Mouse (Mus musculus): ENCODE measurements around the gene Pds5a. TPM values are rescaled to one million over a fixed set of nuclear protein-coding genes. Genes with fewer than 3 reads are reported as not detected.

Pds5a gene
- 45.0 TPM for polyA plus RNA-seq (2017; shearing (Covaris generic))

DNA sequence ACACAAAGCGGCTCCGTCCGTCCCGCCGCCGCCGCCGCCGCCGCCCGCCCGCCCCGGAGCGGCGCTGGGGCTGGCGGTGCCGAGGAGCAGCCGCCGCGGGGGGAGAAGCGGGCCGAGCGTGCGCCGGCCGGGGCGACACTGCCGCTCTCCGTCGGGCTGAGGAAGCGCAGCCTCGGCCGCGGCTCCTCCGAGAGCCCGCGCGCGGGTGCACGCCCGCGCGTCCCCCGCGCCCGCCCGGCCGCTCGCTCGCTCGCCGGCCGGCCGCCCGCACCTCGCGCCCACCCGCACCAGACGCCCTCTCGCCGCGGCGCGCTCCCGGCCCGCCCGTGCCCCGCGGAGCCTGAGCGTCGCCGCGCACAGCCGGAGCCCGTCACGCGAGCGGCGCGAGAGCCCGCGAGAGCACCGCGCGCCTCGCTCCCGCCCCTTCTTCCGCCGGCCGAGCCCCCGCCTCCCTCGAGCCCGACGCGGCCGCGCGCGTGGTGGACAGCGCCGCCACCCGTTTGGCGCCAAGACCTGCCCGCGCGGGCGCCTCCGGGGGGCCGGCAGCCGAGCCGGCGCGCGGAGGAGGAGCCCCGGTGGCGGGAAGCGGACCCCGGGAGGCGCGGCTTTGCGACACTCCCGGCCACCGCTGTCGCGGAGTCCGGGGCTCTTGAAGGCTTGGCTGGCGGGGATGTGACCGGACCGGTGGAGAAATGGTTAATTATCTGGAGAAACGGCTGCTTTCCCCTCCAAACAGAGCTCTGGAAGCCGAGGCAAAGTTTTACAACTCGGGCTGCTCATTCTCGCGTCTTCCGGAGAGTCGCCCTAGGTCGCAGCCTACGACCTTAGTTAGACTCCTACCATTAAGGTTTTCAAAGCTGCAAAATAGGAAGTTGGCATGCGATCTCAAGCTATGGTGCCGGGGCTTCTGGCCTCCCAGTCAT lies at the start of gene Pds5a:
Pds5a (minus strand) TSS at position 438 of the 923 bp plus-strand sequence.

Other genes with a start within 250 kb of the Pds5a start
- gene Gm43552, start 205.4 kb downstream of the Pds5a start, polyA plus RNA-seq (2017; shearing (Covaris generic)), result 1.1 TPM
- gene Smim14, start 161.1 kb downstream of the Pds5a start, polyA plus RNA-seq (2017; shearing (Covaris generic)), result 188 TPM
- 115 TPM for gene Ube2k, start 161.0 kb downstream of the Pds5a start, polyA plus RNA-seq (2017; shearing (Covaris generic))
- gene N4bp2, start 65.2 kb upstream of the Pds5a start, polyA plus RNA-seq (2017; shearing (Covaris generic)), result 12.2 TPM
- 596 TPM for gene Rhoh, start 162.9 kb upstream of the Pds5a start, polyA plus RNA-seq (2017; shearing (Covaris generic))
- gene Chrna9, start 236.6 kb upstream of the Pds5a start, polyA plus RNA-seq (2017; shearing (Covaris generic)), result not detected